Mouse (Mus musculus): ENCODE measurements at regions not wholly inside any gene's neighbourhood (a gene's known extent, or its start where the extent isn't known, plus 50 kb on each side); places are given as distances from the start of the nearest gene placed in this dataset.
"Not testable (repeated sequence)": the region's sequence is repeated elsewhere in the genome, so short reads cannot be mapped to it uniquely, and the experiment has no call there.

- DNase-seq (ENCODE audit: low spot score in 2 of 2) = no peak
Observed at GRCm38 (mm10) chr13:44453131-44453530, 276.1 kb upstream of the Jarid2 start.

GRCm38 (mm10) chr13:44454136-44454535 lies 275.1 kb upstream of the Jarid2 start:
- DNase-seq (ENCODE audit: low spot score in 2 of 2) = no peak

GRCm38 (mm10) chr13:44455193-44455592 lies 274.1 kb upstream of the Jarid2 start:
- DNase-seq (ENCODE audit: low spot score in 2 of 2) = no peak

GRCm38 (mm10) chr13:44458744-44459143 lies 270.5 kb upstream of the Jarid2 start:
- no peak for DNase-seq (ENCODE audit: low spot score in 2 of 2)

GRCm38 (mm10) chr13:44459148-44459547 lies 270.1 kb upstream of the Jarid2 start:
- no peak for DNase-seq (ENCODE audit: low spot score in 2 of 2)

GRCm38 (mm10) chr13:44463675-44464074 lies 265.6 kb upstream of the Jarid2 start:
- no peak for DNase-seq (ENCODE audit: low spot score in 2 of 2)

GRCm38 (mm10) chr13:44465567-44465966 lies 263.7 kb upstream of the Jarid2 start:
- no peak for DNase-seq (ENCODE audit: low spot score in 2 of 2)

- no peak for DNase-seq (ENCODE audit: low spot score in 2 of 2)
Observed at GRCm38 (mm10) chr13:44468963-44469674, 260.2 kb upstream of the Jarid2 start.

- DNase-seq (ENCODE audit: low spot score in 2 of 2) = no peak
Observed at GRCm38 (mm10) chr13:44469675-44470074, 259.6 kb upstream of the Jarid2 start.

GRCm38 (mm10) chr13:44473200-44473599 lies 256.1 kb upstream of the Jarid2 start:
- DNase-seq (ENCODE audit: low spot score in 2 of 2) = no peak

- DNase-seq (ENCODE audit: low spot score in 2 of 2) = no peak
Observed at GRCm38 (mm10) chr13:44476901-44477300, 252.4 kb upstream of the Jarid2 start.

GRCm38 (mm10) chr13:44480128-44480527 lies 249.1 kb upstream of the Jarid2 start:
- DNase-seq (ENCODE audit: low spot score in 2 of 2) = peak in 1 of 2 experiments; percentile 11

- no peak for DNase-seq (ENCODE audit: low spot score in 2 of 2)
Observed at GRCm38 (mm10) chr13:44482661-44483060, 246.6 kb upstream of the Jarid2 start.

- DNase-seq (ENCODE audit: low spot score in 2 of 2) = peak; percentile 7 to 13
Observed at GRCm38 (mm10) chr13:44484582-44485329, 244.5 kb upstream of the Jarid2 start.

- DNase-seq (ENCODE audit: low spot score in 2 of 2) = no peak
Observed at GRCm38 (mm10) chr13:44490935-44491465, 238.3 kb upstream of the Jarid2 start.

GRCm38 (mm10) chr13:44493884-44494283 lies 235.4 kb upstream of the Jarid2 start:
- DNase-seq (ENCODE audit: low spot score in 2 of 2) = no peak

- DNase-seq (ENCODE audit: low spot score in 2 of 2) = no peak
Observed at GRCm38 (mm10) chr13:44495450-44495849, 233.8 kb upstream of the Jarid2 start.

- DNase-seq (ENCODE audit: low spot score in 2 of 2) = no peak
Observed at GRCm38 (mm10) chr13:44496596-44496995, 232.7 kb upstream of the Jarid2 start.

GRCm38 (mm10) chr13:44500896-44501295 lies 228.4 kb upstream of the Jarid2 start:
- DNase-seq (ENCODE audit: low spot score in 2 of 2) = not testable (repeated sequence)

GRCm38 (mm10) chr13:44501777-44502321 lies 227.4 kb upstream of the Jarid2 start:
- no peak for DNase-seq (ENCODE audit: low spot score in 2 of 2)

GRCm38 (mm10) chr13:44502612-44503256 lies 226.5 kb upstream of the Jarid2 start:
- DNase-seq (ENCODE audit: low spot score in 2 of 2) = no peak
